Mouse (Mus musculus) kidney, adult 2 months (tissue): Measurements from ENCODE around the gene Zcchc7. TPM values are rescaled to one million over a fixed set of nuclear protein-coding genes. Genes with fewer than 3 reads are reported as not detected.

ENCODE experiments used
- DNase-seq: peaks from one replicate; pipeline ENCODE4 v3.0.0; 2021
- H3K27ac ChIP-seq: fragments of 200-500 bp; 2 replicates; pipeline ENCODE4 v1.5.1; 2012; ENCODE audit warnings: low read depth, low read length, control low read depth, inconsistent platforms; ENCODE audit not compliant: insufficient read depth
- H3K27me3 ChIP-seq: fragments of 200-500 bp; replicated peaks from 2 replicates; pipeline ENCODE4 v1.6.1; 2012; ENCODE audit warnings: mild to moderate bottlenecking, moderate library complexity, low read length, inconsistent platforms; ENCODE audit not compliant: control insufficient read depth, insufficient read depth
- H3K36me3 ChIP-seq: fragments of 200-500 bp; 2 replicates; pipeline ENCODE4 v1.6.1; 2012; ENCODE audit warnings: mild to moderate bottlenecking, moderate library complexity, low read length, inconsistent platforms; ENCODE audit not compliant: control insufficient read depth, insufficient read depth
- H3K4me1 ChIP-seq: fragments of 200-500 bp; 2 replicates; pipeline ENCODE4 v1.6.1; 2011; ENCODE audit warnings: low read length; ENCODE audit not compliant: control insufficient read depth, insufficient read depth
- H3K4me3 ChIP-seq: fragments of 200-500 bp; 2 replicates; pipeline ENCODE4 v1.5.1; 2011; ENCODE audit warnings: mild to moderate bottlenecking, low read depth, low read length, control low read depth; ENCODE audit not compliant: insufficient read depth
- CTCF ChIP-seq: fragments of 200-500 bp; conservative IDR thresholded peaks from 2 replicates; pipeline ENCODE4 v1.5.1; 2011; ENCODE audit warnings: low read depth, mild to moderate bottlenecking, control low read depth, low read length, moderate library complexity, mixed read lengths; ENCODE audit not compliant: insufficient read depth, insufficient read length
- POLR2A ChIP-seq: fragments of 200-500 bp; IDR thresholded peaks from one replicate; pipeline ENCODE4 v1.6.1; 2011; ENCODE audit warnings: low read depth, low read length, control low read depth
- WGBS: fragments of 180-500 bp; shearing (Covaris S2); methylation state at CpG from one replicate; pipeline ENCODE4 v1.1.7; 2018; 5-methylcytosine and 5-hydroxymethylcytosine counted together
- polyA plus RNA-seq: library from polyadenylated mRNA; depleted of rRNA; stranded (reverse); fragments of >200 nt; gene quantifications from 2 replicates; pipeline ENCODE4 v1.2.3, GENCODE M21; 2012

Zcchc7 gene
- polyA plus RNA-seq, 1 experiment = 9.1 TPM

- WGBS = 66% methylated on average over 6 of the region's 6 CpGs
- no peak overlapping the region for H3K4me3 ChIP-seq
- no peak for DNase-seq
- H3K27me3 ChIP-seq = no peaks in the 10 kb centered on the region
- TF ChIP-seq POLR2A = no peak
- no peak for TF ChIP-seq CTCF
- H3K27ac ChIP-seq = no peak overlapping the region
- no peaks in the 10 kb centered on the region for H3K4me1 ChIP-seq
- no peaks in the 10 kb centered on the region; the same call in 1 of the 2 replicates for H3K36me3 ChIP-seq
Observed at GRCm38 (mm10) chr4:44891344-44891743, 135.7 kb downstream of the Zcchc7 start.

- H3K4me3 ChIP-seq = no peak overlapping the region
- H3K27me3 ChIP-seq = no peaks in the 10 kb centered on the region
- H3K36me3 ChIP-seq = no peaks in the 10 kb centered on the region
- 67% methylated on average over 11 of the region's 11 CpGs for WGBS
- no peaks in the 10 kb centered on the region for H3K4me1 ChIP-seq
- H3K27ac ChIP-seq = no peak overlapping the region
- TF ChIP-seq CTCF = no peak
- TF ChIP-seq POLR2A = no peak
- DNase-seq = no peak
Observed at GRCm38 (mm10) chr4:44905651-44906271, 150.1 kb downstream of the Zcchc7 start.

GRCm38 (mm10) chr4:44906399-44906798 is 150.7 kb downstream of the Zcchc7 start:
- no peak overlapping the region for H3K4me3 ChIP-seq
- 82% methylated on average over 4 of the region's 4 CpGs for WGBS
- H3K4me1 ChIP-seq = no peaks in the 10 kb centered on the region
- TF ChIP-seq POLR2A = no peak
- no peak for TF ChIP-seq CTCF
- no peaks in the 10 kb centered on the region for H3K27me3 ChIP-seq
- H3K27ac ChIP-seq = no peak overlapping the region
- no peak for DNase-seq
- H3K36me3 ChIP-seq = no peaks in the 10 kb centered on the region

GRCm38 (mm10) chr4:44910065-44910464 is 154.4 kb downstream of the Zcchc7 start:
- 55% methylated on average over 2 of the region's 2 CpGs for WGBS
- no peaks in the 10 kb centered on the region for H3K36me3 ChIP-seq
- H3K27me3 ChIP-seq = no peaks in the 10 kb centered on the region
- H3K4me1 ChIP-seq = no peaks in the 10 kb centered on the region
- DNase-seq = peak; percentile 16
- no peak overlapping the region for H3K4me3 ChIP-seq
- TF ChIP-seq POLR2A (no peak), CTCF (peak; percentile 60)
- H3K27ac ChIP-seq = no peak overlapping the region

DNA sequence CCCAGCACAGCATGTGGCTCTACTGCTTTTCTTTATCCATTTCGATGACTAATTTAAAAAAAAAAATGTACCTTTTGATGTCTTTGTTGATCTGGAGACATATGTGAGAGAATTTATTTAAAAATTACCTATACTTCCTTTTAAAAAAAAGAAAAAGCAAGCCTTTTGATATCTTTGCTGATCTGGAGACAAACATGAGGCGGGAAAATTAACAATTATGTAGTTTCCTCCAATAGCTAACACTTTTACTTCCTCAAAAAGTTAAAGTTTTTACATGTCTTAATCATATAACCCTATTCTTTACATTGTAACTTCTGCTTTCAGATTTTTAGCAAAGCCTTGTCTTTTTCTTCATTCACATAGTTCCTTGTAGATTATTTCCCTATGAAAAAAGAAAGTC is 155.2 kb downstream of the Zcchc7 start:
- H3K4me3 ChIP-seq = no peak overlapping the region
- TF ChIP-seq POLR2A = no peak
- no peak for TF ChIP-seq CTCF
- H3K27ac ChIP-seq = no peak overlapping the region
- no peaks in the 10 kb centered on the region for H3K36me3 ChIP-seq
- H3K27me3 ChIP-seq = no peaks in the 10 kb centered on the region
- 88% methylated on average over 2 of the region's 2 CpGs for WGBS
- no peak for DNase-seq
- H3K4me1 ChIP-seq = no peaks in the 10 kb centered on the region

- Histone ChIP-seq H3K27ac (no peak overlapping the region), H3K4me1 (peaks cover 6% of the 10 kb centered on the region; the same call in 1 of the 2 replicates), H3K36me3 (no peaks in the 10 kb centered on the region), H3K27me3 (no peaks in the 10 kb centered on the region), H3K4me3 (no peak overlapping the region)
- no peak for DNase-seq
- TF ChIP-seq POLR2A (no peak), CTCF (no peak)
- WGBS = 83% methylated on average over 5 of the region's 5 CpGs
Observed at GRCm38 (mm10) chr4:44917312-44917848, 161.7 kb downstream of the Zcchc7 start.

GRCm38 (mm10) chr4:44917907-44918306 is 162.2 kb downstream of the Zcchc7 start:
- TF ChIP-seq POLR2A = no peak
- TF ChIP-seq CTCF = no peak
- H3K4me1 ChIP-seq = peaks cover 6% of the 10 kb centered on the region; the same call in 1 of the 2 replicates
- H3K4me3 ChIP-seq = no peak overlapping the region
- no peak overlapping the region for H3K27ac ChIP-seq
- WGBS = 68% methylated on average over 3 of the region's 3 CpGs
- no peaks in the 10 kb centered on the region for H3K27me3 ChIP-seq
- DNase-seq = no peak
- H3K36me3 ChIP-seq = no peaks in the 10 kb centered on the region
